Mouse (Mus musculus) thymus, postnatal 10 days (tissue): ENCODE results near the gene Krtap1-5.
"Not testable (repeated sequence)": the region's sequence is repeated elsewhere in the genome, so short reads cannot be mapped to it uniquely, and the experiment has no call there.

Source experiments
- DNase-seq, 2 experiments: peaks; one replicate each; pipeline ENCODE4 v3.0.0; 2021; ENCODE audit warnings: low spot score in 2 of 2

Krtap1-5 gene

GRCm38 (mm10) chr11:99580636-99581035 lies at the start of gene Krtap1-5:
TSS of gene Krtap1-5 (minus strand) at chr11:99581016.
- no peak for DNase-seq

- no peak for DNase-seq
These were observed 47.3 kb upstream of the Krtap1-5 start, which contains the start of gene Krtap4-1 for GRCm38 (mm10) chr11:99628138-99628537. TSS of gene Krtap4-1 (minus strand) at chr11:99628238.

DNA sequence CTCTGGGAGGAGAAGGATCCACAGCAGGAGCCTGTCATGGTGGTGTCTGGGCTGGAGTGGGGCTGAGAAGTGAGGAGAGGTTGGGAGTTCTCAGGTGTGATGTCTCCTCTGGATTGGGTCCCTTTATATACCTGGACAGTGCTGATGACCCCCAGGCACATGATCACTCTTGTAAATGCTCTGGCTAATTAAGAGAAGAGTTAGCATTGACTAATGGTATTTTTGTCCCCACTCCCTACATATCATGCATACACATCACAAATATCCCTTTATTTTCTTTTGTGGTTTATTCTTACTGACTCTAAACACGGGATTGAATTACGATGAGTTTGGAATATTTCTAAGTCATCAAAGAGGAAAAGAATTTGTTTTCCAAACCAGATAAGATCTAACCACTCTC lies 39.5 kb upstream of the Krtap1-5 start, which contains the start of gene Gm11562:
Gene Gm11562, minus strand, starts transcription at position 101 of the 400 bp plus-strand sequence.
- DNase-seq: no peak

- DNase-seq: no peak
These were observed 34.1 kb upstream of the Krtap1-5 start, which contains the start of gene Krtap2-4 for GRCm38 (mm10) chr11:99614796-99615363. TSS of gene Krtap2-4 (minus strand) at chr11:99614846.

DNA sequence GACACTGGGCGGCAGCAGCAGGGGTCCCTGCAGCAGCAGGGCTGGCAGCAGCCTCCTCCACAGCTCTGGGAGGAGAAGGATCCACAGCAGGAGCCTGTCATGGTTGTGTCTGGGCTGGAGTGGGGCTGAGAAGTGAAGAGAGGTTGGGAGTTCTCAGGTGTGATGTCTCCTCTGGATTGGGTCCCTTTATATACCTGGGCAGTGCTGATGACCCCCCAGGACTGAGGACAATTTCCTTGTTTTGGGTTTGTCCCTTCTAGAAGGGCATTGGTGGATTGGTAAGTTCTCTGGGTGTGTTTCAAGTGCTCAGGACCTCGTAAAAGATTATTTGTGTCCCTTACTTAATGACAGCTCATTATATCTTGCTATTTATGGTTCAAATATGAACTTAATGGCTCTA lies 29.3 kb upstream of the Krtap1-5 start, which contains the start of gene Gm11937:
Gene Gm11937, minus strand, starts transcription at position 101 of the 400 bp plus-strand sequence.
- not testable (repeated sequence) for DNase-seq

GRCm38 (mm10) chr11:99609126-99609525 lies 28.3 kb upstream of the Krtap1-5 start:
- DNase-seq: no peak

DNA sequence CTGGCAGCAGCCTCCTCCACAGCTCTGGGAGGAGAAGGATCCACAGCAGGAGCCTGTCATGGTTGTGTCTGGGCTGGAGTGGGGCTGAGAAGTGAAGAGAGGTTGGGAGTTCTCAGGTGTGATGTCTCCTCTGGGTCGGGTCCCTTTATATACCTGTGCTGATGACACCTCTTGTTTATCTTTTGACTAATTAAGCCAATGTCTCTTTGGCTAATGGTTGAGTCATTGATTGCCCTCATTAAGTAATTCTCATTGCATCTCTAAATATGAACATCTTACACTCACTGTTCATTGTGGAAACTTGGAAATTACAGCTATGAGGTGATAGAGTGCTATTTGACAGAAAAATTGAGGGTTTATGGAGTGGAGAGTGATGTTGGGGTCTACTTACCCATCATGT lies 22.4 kb upstream of the Krtap1-5 start, which contains the start of gene Gm11938:
Gene Gm11938, minus strand, starts transcription at position 101 of the 400 bp plus-strand sequence.
- not testable (repeated sequence) for DNase-seq

GRCm38 (mm10) chr11:99597742-99598141 lies 16.9 kb upstream of the Krtap1-5 start, which contains the start of gene Krtap9-3:
TSS of gene Krtap9-3 (minus strand) at chr11:99598105.
- not testable (repeated sequence) for DNase-seq

DNA sequence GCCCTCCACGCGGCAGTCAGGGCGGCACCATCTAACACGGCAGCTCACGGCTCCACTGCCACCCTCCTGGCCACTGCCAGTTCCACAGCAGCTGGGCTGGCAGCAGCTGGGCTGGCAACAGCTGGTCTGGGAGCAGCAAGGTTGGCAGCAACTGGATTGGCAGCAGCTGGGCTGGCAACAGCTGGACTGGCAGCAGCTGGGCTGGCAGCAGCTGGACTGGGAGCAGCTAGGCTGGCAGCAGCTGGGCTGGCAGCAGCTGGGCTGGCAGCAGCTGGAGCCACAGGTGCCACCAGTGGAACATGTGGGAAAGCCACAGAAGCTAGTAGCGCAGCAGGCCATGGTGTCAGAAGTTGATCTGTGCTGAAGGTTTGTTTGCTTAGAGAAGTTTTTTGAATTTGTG lies 10.2 kb upstream of the Krtap1-5 start, which contains the start of gene Krtap1-3:
Gene Krtap1-3, minus strand, starts transcription at position 359 of the 400 bp plus-strand sequence.
- DNase-seq: no peak

- DNase-seq: no peak
These were observed 4.3 kb upstream of the Krtap1-5 start for GRCm38 (mm10) chr11:99585096-99585495.

DNA sequence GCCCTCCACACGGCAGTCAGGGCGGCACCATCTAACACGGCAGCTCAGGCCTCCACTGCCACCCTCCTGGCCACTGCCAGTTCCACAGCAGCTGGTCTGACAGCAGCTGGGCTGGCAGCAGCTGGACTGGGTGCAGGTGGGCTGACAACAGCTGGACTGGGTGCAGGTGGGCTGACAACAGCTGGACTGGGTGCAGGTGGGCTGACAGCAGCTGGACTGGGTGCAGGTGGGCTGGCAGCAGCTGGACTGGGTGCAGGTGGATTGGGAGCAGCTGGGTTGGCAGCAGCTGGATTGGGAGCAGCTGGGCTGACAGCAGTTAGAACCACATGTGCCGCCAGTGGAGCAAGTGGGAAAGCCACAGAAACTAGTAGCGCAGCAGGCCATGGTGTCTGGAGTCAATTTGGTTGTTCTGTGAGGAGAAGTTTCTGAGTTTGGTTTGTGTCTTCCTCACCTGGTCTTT lies 2.5 kb upstream of the Krtap1-5 start, which contains the start of gene Krtap1-4:
Gene Krtap1-4, minus strand, starts transcription at position 410 of the 460 bp plus-strand sequence.
- DNase-seq: no peak

- DNase-seq: no peak
These were observed 748 bp upstream of the Krtap1-5 start for GRCm38 (mm10) chr11:99581564-99581963.

DNA sequence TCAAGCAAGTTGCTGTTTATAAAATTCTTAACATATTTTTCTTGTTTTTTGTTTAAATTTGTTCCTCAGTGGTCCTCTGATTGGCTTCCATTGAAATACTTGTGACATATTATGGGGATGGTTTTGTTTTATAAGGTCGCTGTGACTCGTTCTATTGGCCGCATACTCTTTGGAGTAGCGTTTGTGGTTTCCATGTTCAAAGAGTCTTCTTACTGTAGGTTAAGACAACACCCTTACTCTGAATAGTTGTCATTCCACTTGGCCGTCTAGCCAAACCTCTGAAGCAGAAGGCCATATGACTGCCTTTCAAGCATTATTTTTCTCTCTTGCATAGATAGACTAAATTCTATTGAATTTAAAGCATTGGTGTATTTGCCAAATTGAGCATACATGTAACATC lies 235 bp upstream of the Krtap1-5 start:
- DNase-seq: no peak

GRCm38 (mm10) chr11:99574106-99574505 lies 6.7 kb downstream of the Krtap1-5 start:
- DNase-seq: peak; percentile 23 to 65

- no peak for DNase-seq
These were observed 7.7 kb downstream of the Krtap1-5 start for GRCm38 (mm10) chr11:99573164-99573563.

- DNase-seq: no peak
These were observed 14.3 kb downstream of the Krtap1-5 start, which contains the start of gene Krtap3-1 for GRCm38 (mm10) chr11:99566530-99566929. TSS of gene Krtap3-1 (minus strand) at chr11:99566630.

GRCm38 (mm10) chr11:99562580-99562979 lies 18.2 kb downstream of the Krtap1-5 start:
- no peak for DNase-seq

- no peak for DNase-seq
These were observed 21.4 kb downstream of the Krtap1-5 start, which contains the start of gene Gm11939 for GRCm38 (mm10) chr11:99559366-99559765. TSS of gene Gm11939 (minus strand) at chr11:99559466.

- DNase-seq: no peak
These were observed 22.7 kb downstream of the Krtap1-5 start for GRCm38 (mm10) chr11:99557976-99558745.

DNA sequence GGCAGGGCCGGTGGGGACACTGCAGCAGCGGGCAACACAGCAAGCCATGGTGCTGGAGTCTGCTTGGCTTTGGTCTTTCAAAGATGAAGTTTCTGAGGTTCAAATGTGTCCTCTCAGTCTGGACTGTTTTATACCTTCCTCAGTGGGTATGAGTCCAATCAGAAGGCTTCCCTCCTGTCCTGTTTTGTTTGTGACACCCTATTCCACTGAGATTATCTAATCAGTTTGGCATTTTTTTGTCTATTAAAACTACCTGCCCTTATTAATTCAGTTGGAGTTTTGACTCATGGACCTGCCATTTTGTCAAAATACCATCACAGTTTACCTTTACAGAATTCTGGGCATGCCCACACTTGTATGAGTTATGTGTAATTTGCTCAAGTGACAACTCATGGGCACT lies 24.1 kb downstream of the Krtap1-5 start, which contains the start of gene Krtap3-2:
Gene Krtap3-2, minus strand, starts transcription at position 101 of the 400 bp plus-strand sequence.
- no peak for DNase-seq

DNA sequence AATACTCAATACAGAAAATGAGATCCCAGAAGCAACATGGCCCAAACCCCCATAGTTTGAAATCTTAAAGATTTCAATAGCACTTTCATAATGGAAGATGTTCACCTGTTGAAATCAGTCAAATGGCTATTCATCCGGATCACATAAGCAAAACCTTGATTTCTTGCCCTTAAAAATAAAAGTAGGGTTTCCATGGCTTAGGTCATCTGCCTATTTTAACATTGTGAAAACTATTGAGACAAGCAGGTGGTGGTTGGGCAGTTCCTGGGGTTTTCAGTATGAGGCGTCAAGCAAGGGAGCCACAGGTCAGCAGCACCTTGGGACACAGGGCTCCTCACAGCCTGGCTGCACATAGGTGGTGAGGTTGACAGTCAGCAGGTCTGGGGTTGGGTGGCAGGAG lies 24.6 kb downstream of the Krtap1-5 start:
- no peak for DNase-seq

DNA sequence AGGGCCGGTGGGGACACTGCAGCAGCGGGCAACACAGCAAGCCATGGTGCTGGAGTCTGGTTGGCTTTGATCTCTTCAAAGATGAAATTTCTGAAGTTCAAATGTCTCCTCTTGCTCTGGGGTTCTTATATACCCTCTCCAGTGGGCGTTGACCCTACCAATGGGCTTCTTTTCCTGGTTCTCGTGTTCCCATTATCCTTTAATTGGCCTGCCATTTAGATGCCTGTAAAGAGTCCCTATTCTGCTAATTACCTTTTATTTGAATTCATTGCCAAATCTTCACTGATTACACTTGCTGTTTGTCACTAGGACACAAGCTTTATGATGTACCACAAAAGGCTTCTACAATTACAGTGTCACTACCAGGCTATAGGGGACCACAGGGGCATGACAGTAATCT lies 30.1 kb downstream of the Krtap1-5 start, which contains the start of gene Krtap3-3:
Gene Krtap3-3, minus strand, starts transcription at position 101 of the 400 bp plus-strand sequence.
- no peak for DNase-seq
